Mouse (Mus musculus) erythroblast, embryonic 14.5 days (primary cell): ENCODE results near the gene Nle1.

Experiments used
- GATA1 ChIP-seq: IDR thresholded peaks from 2 replicates; pipeline ENCODE4 v1.6.1; 2012; ENCODE audit warnings: low read length, inconsistent platforms, mixed read lengths
- TAL1 ChIP-seq: IDR thresholded peaks from 3 replicates; pipeline ENCODE4 v1.6.1; 2012; ENCODE audit warnings: low read length, inconsistent platforms, mixed read lengths

DNA sequence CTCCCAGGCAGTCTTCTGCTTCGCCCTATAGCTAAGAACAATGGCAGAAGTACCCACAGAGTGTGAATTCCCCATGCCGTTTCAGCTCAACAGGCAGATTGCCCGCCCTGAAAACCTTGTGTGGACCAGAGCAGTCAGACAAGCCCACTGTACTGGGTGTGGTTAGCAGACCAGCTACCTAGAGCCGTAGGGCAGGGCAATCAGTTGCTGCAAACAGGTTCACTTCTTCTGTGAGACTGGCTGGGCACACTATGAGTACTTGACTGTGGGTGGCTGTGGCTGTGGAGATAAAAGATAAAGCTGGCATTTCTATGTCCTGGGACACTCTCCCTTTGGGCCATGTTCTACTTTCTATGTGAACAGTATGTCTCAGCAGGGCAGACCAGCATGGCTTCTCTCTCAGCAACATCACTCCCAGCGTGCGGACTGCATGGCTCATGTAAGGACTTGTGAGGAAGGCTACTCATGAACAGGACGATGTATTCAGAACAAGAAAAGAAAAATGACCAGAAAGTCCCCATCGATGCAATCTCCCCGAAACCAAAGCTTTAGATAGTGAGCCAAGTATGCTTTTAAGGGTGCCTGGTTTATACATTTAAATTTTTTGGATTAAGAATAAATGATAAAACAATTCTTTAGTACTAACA is 52.8 kb downstream of the Nle1 start:
- TF ChIP-seq GATA1: no peak; the same call in 1 of the 2 replicates
- TF ChIP-seq TAL1: no peak
